Mouse (Mus musculus): ENCODE results near the gene Ociad1.

Gene Ociad1

GRCm38 (mm10) chr5:73337961-73338831 is 45.6 kb downstream of the Ociad1 start:
- no peak for DNase-seq (ENCODE audit: low read depth, low spot score)

DNA sequence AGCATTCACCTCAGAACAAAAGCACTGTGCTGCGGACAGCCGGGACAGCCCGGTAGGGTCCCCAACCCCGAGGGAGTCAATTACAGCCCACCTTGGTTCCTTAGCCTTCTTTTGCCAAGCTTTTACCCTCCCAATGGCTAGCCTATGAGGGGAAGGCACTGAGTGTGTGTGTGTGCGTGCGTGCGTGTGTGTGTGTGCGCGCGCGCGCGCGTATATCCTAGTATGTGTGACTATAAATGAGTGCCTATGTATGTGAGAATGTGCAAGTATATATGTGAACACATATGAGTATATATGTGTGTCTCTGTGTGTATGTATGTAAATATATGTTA is 46.2 kb downstream of the Ociad1 start:
- DNase-seq (ENCODE audit: low read depth, low spot score): no peak

DNA sequence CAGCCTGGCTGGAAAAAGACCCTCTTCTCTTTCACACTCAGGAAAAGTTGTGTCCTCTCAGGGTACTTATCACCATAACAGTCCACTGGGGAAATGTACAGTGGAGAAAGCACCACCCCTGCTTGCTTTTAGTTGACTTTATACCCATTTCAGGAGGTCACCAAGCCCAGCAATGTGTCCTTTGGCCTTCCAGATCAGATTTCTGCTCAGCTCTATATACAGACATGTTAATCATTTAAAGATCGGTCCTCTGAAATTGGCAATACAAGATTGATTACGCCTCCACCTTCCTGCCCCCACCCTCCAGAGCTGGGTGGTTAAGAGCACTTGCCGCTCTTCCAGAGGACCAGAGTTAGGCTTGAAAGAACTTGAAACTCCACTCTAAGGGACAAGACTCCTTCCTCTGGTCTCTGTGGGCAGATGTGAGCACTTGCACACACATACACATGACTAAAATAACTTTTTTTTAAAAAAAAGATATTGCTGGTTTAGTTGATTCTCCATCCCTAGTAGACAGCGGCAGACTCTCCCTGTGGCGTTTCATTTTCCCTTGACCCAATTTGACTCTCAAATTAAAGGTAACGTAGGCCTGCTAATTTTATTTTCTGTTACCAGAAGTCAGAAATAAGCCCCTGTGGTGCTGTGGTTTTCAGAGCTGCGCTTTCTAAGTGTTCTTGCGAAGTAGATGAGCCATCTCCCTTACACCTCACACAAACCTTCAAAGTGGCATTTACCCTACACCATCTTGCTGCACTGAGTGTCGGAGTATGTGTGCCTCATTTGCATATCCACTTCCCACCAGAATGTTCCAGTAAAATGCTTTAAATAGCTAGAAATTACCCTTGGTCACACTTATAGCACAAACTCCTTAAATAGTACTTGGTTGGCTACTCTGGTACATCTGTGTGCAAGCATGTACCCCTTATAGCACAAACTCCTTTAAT is 47.5 kb downstream of the Ociad1 start:
- DNase-seq (ENCODE audit: low read depth, low spot score): no peak

- DNase-seq (ENCODE audit: low read depth, low spot score): no peak
Measured at GRCm38 (mm10) chr5:73340723-73341235, 48.2 kb downstream of the Ociad1 start, which contains the start of gene Ociad2. TSS of gene Ociad2 (minus strand) at chr5:73341028.

GRCm38 (mm10) chr5:73342701-73343355 is 50.2 kb downstream of the Ociad1 start:
- DNase-seq (ENCODE audit: low read depth, low spot score): no peak

- DNase-seq (ENCODE audit: low read depth, low spot score): no peak
Measured at GRCm38 (mm10) chr5:73344310-73344709, 51.7 kb downstream of the Ociad1 start.

DNA sequence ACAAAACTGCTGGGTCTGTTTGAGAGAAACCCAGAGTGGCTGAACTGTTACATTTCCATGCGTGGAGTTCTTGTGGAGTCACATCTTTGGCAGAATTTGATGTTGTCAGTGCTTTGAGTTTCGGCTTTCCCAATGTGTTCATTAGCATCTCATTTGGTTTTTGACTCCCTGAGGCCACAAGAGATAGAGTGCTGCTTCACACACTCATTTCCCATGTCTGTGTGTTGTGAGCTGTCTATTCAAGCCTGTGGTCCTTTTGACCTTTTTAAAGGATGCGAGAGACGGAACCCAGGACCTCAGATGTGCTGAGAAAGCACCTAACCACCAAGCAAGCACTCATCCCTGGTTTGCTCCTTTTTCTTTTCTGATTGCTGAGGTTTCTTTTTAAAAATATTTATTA is 52.7 kb downstream of the Ociad1 start:
- no peak for DNase-seq (ENCODE audit: low read depth, low spot score)

DNA sequence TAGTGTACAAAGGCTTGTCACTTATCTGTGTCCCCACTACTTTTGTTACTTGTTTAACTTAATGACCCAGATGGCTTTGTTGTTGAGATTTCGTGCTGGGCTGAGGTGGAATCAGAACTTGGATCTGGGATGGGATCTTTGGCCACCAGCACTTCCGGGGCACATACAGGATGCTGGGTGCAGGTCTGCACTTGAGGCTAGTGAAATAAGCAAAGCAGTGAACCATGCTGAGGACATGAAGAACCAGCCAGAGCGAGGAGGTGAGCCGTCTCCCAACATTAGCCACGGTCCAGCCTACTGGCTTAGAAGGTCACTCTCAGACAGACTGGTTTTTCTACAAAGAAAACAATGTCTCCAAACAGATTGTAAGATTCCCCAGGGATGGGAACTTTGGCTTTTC is 56.9 kb downstream of the Ociad1 start:
- DNase-seq (ENCODE audit: low read depth, low spot score): no peak

GRCm38 (mm10) chr5:73351796-73352195 is 59.2 kb downstream of the Ociad1 start:
- no peak for DNase-seq (ENCODE audit: low read depth, low spot score)

DNA sequence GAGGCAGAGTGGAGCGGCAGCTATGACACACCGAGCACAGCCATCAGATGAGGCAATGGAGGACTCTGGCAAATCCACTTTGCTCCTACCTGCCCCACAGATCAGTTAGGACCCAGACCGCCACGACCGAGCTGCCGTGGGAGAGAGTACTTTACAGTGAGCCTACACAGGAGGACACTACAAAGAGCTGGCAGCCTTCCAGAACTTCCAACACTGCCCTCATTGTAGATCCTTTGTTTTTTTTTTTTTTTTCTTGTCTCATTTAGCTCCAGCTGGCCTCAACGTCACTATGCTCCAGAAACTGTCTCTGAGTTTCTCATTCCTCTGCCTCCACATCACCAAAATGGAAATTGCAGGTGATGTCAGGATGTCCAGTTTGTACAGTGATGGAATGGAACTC is 60.9 kb downstream of the Ociad1 start:
- DNase-seq (ENCODE audit: low read depth, low spot score): no peak

DNA sequence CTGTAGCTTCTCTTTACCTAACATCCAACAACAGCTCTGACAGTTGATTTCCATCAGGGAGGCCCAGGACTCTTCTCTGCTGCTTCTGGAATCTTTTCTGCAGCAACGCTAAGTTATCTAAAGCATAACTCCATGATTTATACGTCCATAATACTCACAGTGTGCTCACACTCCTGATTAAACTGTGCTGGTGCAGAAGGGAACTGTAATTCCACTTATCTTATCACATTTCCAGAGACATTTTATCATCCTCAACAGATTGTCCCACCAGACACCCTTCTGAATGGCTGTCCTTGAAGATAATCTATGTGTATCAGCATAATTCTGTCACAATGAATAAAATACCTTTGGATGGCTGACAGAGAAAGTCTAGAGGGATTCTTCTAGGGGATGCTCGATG is 61.4 kb downstream of the Ociad1 start:
- DNase-seq (ENCODE audit: low read depth, low spot score): no peak

GRCm38 (mm10) chr5:73355393-73355792 is 62.8 kb downstream of the Ociad1 start:
- no peak for DNase-seq (ENCODE audit: low read depth, low spot score)

DNA sequence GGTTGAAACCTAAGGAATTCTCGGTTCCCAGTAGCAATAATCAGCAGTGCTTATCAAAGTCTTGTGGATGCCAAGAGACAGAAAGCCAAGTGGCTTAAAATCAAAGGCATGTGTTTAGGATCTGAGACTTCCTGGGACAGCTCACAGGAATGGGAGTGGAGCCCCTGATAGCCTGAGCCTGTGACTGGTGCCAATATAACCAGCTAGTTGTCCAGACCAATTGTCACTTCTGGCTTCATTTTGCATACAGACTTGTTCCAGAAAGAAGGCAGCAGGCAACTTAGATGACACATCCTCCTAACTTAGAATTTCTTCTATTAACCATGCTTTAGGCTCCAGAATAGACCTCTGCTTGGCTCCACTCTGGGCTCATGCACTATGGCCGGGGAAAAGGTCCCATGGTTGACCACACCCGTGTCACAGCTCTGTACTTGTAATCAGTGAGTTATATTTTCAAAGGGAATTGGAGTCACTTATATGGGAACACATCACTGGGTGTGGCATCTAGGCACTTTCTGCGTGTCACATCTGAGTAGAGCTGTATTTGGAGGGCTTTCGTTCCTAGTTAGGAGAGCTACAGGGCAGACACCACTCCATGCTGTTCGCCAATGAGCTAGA is 66.7 kb downstream of the Ociad1 start:
- no peak for DNase-seq (ENCODE audit: low read depth, low spot score)

- DNase-seq (ENCODE audit: low read depth, low spot score): no peak
Measured at GRCm38 (mm10) chr5:73359752-73360141, 67.2 kb downstream of the Ociad1 start.

GRCm38 (mm10) chr5:73360240-73360639 is 67.7 kb downstream of the Ociad1 start:
- DNase-seq (ENCODE audit: low read depth, low spot score): no peak

DNA sequence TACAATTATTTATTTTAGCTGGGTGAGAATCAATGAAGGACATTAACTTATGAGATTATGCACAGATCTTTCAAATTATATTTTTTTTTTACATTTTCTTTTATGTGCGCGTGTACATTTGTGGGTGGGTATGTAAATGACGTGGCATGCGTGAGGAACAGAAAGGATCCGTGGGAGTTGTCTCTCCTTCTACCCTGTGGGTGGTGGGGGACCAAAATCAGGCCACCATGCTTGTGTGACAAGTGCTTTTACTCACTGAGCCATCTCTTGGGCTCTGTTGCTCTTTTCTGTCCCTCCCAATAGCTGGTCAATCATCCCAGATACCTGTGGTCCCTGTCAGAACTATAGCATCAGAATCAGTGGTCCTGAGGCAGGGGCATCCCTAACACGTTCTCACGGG is 69.8 kb downstream of the Ociad1 start:
- no peak for DNase-seq (ENCODE audit: low read depth, low spot score)

DNA sequence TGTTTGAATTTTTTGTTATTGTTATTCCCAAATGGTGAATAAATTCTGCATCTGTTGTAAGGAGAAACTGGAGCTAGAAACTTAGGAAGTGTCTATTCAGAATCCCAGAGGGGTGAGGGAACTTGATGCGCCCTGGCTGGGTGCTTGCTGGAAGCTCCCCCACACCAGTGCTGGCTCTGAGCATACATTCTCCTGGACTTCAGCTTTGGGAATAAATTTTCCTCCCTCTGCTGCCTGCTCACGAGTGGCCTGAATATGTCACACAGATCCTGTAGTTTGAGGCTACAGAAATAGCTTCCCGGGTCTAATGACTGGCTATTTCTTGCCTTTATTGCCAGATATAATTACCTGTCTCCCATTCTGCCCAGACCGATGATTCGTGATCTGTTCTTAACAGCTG is 70.2 kb downstream of the Ociad1 start:
- no peak for DNase-seq (ENCODE audit: low read depth, low spot score)
